Mouse (Mus musculus) midbrain, embryonic 12.5 days (tissue): Measurements from ENCODE around the gene Ccdc162. TPM values are rescaled to one million over a fixed set of nuclear protein-coding genes. Genes with fewer than 3 reads are reported as not detected.
A peak's percentile ranks its signal among the peaks of the same experiment; 100 is the strongest.
"Not testable (repeated sequence)": the region's sequence is repeated elsewhere in the genome, so short reads cannot be mapped to it uniquely, and the experiment has no call there.

Experiments
- ATAC-seq: fragments of 200-750 bp; cut with Nextera tagmentation; 2 replicates; pipeline ENCODE4 v1.8.0; 2017; ENCODE audit warnings: low read depth, moderate TSS enrichment, moderate library complexity; ENCODE audit not compliant: low FRiP score
- H3K27ac ChIP-seq: fragments of 300-500 bp; sonication (generic); replicated peaks from 2 replicates; pipeline ENCODE4 v1.5.1; 2016; ENCODE audit warnings: mild to moderate bottlenecking
- H3K27me3 ChIP-seq: fragments of 300-500 bp; sonication (generic); 2 replicates; pipeline ENCODE4 v1.6.1; 2016; ENCODE audit warnings: mild to moderate bottlenecking
- H3K36me3 ChIP-seq: fragments of 300-500 bp; sonication (generic); 2 replicates; pipeline ENCODE4 v1.6.1; 2016
- H3K4me1 ChIP-seq: fragments of 300-500 bp; sonication (generic); 2 replicates; pipeline ENCODE4 v1.6.1; 2016
- H3K4me2 ChIP-seq: fragments of 300-500 bp; sonication (generic); replicated peaks from 2 replicates; pipeline ENCODE4 v1.6.1; 2016; ENCODE audit warnings: mild to moderate bottlenecking, moderate library complexity
- H3K4me3 ChIP-seq: fragments of 300-500 bp; sonication (generic); 2 replicates; pipeline ENCODE4 v1.5.1; 2016; ENCODE audit warnings: mild to moderate bottlenecking
- H3K9ac ChIP-seq: fragments of 300-500 bp; sonication (generic); replicated peaks from 2 replicates; pipeline ENCODE4 v1.6.1; 2016; ENCODE audit warnings: mild to moderate bottlenecking, moderate library complexity
- H3K9me3 ChIP-seq: fragments of 300-500 bp; sonication (generic); 2 replicates; pipeline ENCODE4 v1.6.1; 2016; ENCODE audit warnings: mild to moderate bottlenecking
- whole genome bisulfite sequencing: fragments of 180-500 bp; shearing (Covaris S2); methylation state at CpG from one replicate; pipeline ENCODE4 v1.1.7; 2016; 5-methylcytosine and 5-hydroxymethylcytosine counted together
- polyA plus RNA-seq: library from polyadenylated mRNA; unstranded; fragments of >200 nt; fragmentation: Nextera tagmentation; extraction: Ambion mirVana; gene quantifications from 2 replicates; pipeline ENCODE4 v1.2.1, GENCODE M21; 2016

Gene Ccdc162
- polyA plus RNA-seq, 1 experiment from 2014 or later = 0.38 TPM

DNA sequence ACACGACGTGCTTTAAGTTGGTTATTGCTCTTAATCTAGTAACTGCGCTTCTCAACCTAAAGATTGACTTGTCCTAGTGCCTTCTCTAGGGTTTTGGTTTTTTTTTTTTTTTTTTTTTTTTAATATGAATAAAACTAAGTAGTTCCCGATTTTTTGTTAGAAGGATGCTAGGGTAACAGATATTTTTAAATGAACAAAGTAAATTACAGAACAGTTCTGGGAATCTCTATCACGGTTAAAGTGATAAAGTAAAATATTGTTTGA lies 196.1 kb downstream of the Ccdc162 start:
- peaks cover 17% of the 10 kb centered on the region; the same call in 1 of the 2 replicates for H3K36me3 ChIP-seq
- H3K4me3 ChIP-seq = peak overlapping the region; percentile 92
- no peaks in the 10 kb centered on the region for H3K9me3 ChIP-seq
- peaks cover 26% of the 10 kb centered on the region for H3K4me1 ChIP-seq
- peak overlapping the region; percentile 82 for H3K4me2 ChIP-seq
- WGBS = 7% methylated on average over 5 of the region's 5 CpGs
- H3K9ac ChIP-seq = peak overlapping the region; percentile 91
- no peak overlapping the region for H3K27ac ChIP-seq
- H3K27me3 ChIP-seq = no peaks in the 10 kb centered on the region
- ATAC-seq = no peak

DNA sequence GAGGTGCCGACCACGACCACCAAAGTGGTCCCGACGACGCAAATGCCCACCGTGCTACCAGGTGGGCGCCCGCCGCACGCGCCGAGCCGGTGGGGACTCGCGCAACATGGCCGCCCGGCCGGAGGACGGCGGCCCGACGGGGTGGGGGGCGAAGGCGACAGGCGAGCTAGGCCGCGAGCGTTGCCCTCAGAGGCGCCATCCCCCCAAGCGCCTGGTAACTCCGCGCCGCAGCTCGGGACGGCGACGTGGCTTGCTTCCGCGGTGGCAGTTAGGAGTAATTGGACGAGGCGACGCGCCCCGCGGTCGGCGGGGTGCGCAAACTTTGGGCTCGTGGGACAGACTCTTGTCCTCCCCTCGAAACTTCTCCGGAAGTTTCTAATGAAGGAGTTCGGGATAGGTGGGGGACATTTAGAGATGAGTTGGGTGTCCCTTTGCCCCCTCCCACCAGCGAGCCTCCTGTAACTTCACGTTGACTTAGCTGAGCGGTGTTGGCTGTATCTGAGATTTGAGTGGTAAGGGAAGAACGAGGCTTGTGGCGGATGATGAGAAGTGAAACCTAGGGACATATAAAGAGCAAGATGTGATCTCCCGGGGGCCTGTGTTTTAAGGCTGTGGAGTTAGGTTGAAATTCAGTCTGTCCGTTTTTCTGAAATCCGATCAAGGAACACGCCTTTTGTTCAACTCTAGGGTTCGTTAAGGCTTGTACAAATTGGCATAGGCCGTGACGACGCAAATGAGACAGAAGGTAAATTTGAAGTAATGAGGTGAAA lies 196.6 kb downstream of the Ccdc162 start:
- under 1% methylated on average over 65 of the region's 65 CpGs for WGBS
- H3K4me2 ChIP-seq = peak overlapping the region; percentile 82

DNA sequence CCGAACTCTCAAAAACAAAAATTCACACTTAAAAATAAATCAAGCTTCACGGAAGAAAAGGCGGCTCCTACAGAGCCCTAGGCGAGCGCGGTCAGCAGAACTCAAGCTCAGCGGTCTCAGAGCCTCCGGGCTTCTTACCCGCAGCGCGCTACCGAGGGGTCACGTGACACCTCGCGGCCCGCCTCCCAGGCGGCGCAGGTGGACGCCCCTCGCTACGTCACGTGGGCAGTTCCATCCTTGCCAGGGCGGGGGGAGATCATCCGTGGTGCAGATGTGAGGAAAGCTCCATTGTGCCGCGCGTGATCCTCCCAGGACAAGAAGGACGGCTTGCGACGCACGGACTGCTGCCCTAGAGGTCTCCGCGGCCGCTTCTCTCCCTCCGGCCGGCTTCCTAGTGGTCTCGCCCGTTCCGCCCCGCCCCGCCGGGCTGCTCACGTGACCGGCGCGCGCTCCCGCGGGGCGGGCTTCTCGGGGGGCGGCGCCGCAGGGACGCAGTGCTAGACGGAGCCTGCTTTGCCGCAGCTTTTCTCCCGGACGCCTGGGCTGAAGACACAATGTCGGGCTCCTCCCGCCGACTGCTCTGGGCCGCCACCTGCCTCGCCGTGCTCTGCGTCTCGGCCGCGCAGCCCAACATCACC lies 197.3 kb downstream of the Ccdc162 start, which contains the start of gene Cd164:
Gene Cd164, plus strand, starts transcription at position 434 of the 638 bp plus-strand sequence.
- Histone ChIP-seq H3K9me3 (no peaks in the 10 kb centered on the region), H3K4me1 (peaks cover 26% of the 10 kb centered on the region), H3K9ac (peak within 1 kb of the TSS; percentile 91), H3K4me2 (peak within 1 kb of the TSS; percentile 82), H3K36me3 (peaks cover 13% of the 10 kb centered on the region; the same call in 1 of the 2 replicates), H3K27me3 (no peaks in the 10 kb centered on the region), H3K4me3 (peak within 1 kb of the TSS; percentile 92), H3K27ac (peak within 1 kb of the TSS; percentile 96)
- peak; percentile 95 for ATAC-seq
- WGBS = under 1% methylated on average over 66 of the region's 69 CpGs

More for the DNA sequence above, 196.6 kb downstream of the Ccdc162 start:
- Histone ChIP-seq H3K9ac (peak overlapping the region; percentile 91), H3K4me3 (peak overlapping the region; percentile 92), H3K4me1 (peaks cover 26% of the 10 kb centered on the region), H3K9me3 (no peaks in the 10 kb centered on the region), H3K27me3 (no peaks in the 10 kb centered on the region), H3K36me3 (peaks cover 14% of the 10 kb centered on the region; the same call in 1 of the 2 replicates), H3K27ac (peak overlapping the region; percentile 96)
- ATAC-seq = peak; percentile 67; the same call in 1 of the 2 replicates

DNA sequence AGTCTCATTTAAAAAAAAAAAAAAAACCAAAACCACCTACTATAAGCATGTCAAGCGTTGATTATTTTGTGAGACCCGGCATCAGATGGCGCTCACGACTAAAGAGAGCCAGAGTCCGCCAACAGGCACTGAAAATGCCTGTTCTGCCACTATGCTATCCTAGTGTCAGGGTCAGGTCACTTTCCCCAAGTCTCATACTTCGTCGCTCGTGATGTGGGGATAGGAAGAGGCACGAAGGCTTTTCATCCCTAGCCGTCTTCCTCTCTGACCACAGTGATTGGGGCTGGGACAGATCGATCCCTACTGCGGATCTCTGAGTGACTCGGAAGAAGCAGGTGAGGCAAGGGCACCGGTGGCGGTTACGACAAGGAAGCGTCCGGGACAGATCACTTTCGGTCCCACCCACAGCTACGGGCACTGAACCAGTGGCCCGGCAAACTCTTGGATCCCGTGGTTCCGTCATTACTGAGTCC lies 197.9 kb downstream of the Ccdc162 start:
- H3K9ac ChIP-seq = peak overlapping the region; percentile 91
- peak overlapping the region; percentile 82 for H3K4me2 ChIP-seq
- H3K4me3 ChIP-seq = peak overlapping the region; percentile 92
- ATAC-seq = peak; percentile 63
- WGBS = 0% methylated on average over 23 of the region's 23 CpGs
- no peaks in the 10 kb centered on the region for H3K9me3 ChIP-seq
- H3K27ac ChIP-seq = peak overlapping the region; percentile 96
- H3K27me3 ChIP-seq = no peaks in the 10 kb centered on the region
- peaks cover 8% of the 10 kb centered on the region; the same call in 1 of the 2 replicates for H3K36me3 ChIP-seq
- H3K4me1 ChIP-seq = peaks cover 24% of the 10 kb centered on the region

DNA sequence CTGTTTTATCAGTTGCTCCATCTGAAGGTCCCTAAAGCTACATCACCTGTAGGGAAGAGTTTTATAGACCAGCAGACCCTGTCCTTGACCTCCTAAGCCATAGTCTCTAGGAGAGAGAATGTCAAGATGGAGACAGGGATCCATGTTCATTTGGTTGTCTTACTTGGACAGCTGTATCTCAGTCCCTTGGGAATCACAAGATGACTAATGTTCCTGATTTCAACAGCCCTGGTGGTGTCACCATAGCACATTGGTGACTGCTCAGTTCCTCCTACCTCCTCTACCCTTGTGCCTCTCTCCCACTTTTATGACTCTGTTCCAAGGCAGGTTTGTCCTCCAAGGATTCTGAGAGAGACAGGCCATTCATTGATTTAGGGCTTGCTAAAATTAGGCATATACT lies 201.5 kb downstream of the Ccdc162 start:
- Histone ChIP-seq H3K4me2 (no peak overlapping the region), H3K27me3 (no peaks in the 10 kb centered on the region)

DNA sequence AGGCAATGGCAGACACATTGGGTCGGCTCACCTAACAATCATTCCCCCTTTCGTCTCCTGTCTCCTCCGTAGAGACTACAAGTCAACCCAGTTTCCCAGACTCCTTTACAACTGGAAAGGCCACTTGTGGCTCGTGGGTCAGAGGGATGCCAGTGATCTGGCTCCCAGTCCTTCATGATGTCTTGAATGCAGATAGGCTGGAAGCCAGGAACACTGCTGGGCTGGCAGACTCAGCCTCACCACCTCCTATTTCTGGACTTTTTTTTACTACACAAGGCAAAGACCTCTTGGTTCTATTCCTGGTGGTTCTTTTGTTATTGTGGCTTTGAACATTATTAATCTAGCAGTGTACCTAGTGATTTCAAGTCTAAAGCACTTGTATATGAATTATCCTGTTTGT lies 202.1 kb downstream of the Ccdc162 start:
- H3K4me1 ChIP-seq = 0 out of 2 replicates have a peak, but pooled peaks cover 5% of the 10 kb centered on the region
- 74% methylated on average over 4 of the region's 4 CpGs for WGBS
- no peak overlapping the region for H3K9ac ChIP-seq
- no peak overlapping the region for H3K4me3 ChIP-seq
- no peaks in the 10 kb centered on the region for H3K36me3 ChIP-seq
- no peak for ATAC-seq
- no peaks in the 10 kb centered on the region for H3K9me3 ChIP-seq
- no peaks in the 10 kb centered on the region for H3K27me3 ChIP-seq
- no peak overlapping the region for H3K27ac ChIP-seq
- H3K4me2 ChIP-seq = no peak overlapping the region

More for the DNA sequence above, 201.5 kb downstream of the Ccdc162 start:
- H3K4me1 ChIP-seq = 0 out of 2 replicates have a peak, but pooled peaks cover 5% of the 10 kb centered on the region
- H3K36me3 ChIP-seq = no peaks in the 10 kb centered on the region
- H3K9ac ChIP-seq = no peak overlapping the region
- H3K9me3 ChIP-seq = no peaks in the 10 kb centered on the region
- no peak overlapping the region for H3K4me3 ChIP-seq
- no peak overlapping the region for H3K27ac ChIP-seq
- no peak for ATAC-seq

DNA sequence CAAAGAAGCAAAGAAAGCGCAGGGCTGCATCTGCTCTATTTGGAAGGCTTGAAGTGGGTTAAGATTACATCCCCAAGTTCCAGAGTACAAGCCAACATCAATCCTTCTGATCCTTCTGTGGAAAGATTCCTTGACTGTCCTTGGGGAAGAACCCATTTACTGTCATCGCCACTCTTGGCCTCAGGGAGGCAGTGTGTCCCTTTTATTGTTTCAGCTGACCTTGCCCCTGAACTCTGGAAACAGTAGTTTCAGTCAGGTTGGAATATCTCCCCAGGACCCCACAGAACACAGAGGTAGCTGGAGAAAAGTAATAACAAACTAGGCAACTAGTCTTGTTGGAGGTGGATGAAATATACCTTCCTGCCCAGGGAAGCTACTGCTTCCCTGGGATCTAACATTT lies 207.3 kb downstream of the Ccdc162 start:
- no peaks in the 10 kb centered on the region; the same call in 1 of the 2 replicates for H3K27me3 ChIP-seq
- WGBS = 35% methylated on average over 2 of the region's 2 CpGs
- H3K27ac ChIP-seq = no peak overlapping the region
- H3K4me2 ChIP-seq = no peak overlapping the region
- ATAC-seq = no peak
- no peaks in the 10 kb centered on the region for H3K4me1 ChIP-seq
- no peaks in the 10 kb centered on the region for H3K36me3 ChIP-seq
- no peak overlapping the region for H3K9ac ChIP-seq
- no peaks in the 10 kb centered on the region for H3K9me3 ChIP-seq
- H3K4me3 ChIP-seq = no peak overlapping the region

DNA sequence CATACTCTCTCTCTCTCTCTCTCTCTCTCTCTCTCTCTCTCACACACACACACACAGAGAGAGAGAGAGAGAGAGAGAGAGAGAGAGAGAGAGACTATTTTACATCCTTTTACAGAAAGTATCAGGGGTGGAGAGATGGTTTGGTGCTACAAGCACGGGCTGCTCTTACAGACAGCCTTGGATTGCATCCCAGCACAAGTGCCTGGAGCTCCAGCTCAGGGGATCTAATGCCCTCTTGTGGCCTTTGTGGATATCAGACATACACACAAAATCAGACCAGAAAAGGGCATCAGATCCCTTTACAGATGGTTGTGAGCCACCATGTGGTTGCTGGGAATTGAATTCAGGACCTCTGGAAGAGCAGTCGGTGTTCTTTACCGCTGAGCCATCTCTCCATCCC lies 211.0 kb downstream of the Ccdc162 start:
- H3K4me3 ChIP-seq, H3K4me2 ChIP-seq, H3K27me3 ChIP-seq, H3K36me3 ChIP-seq, ATAC-seq, H3K27ac ChIP-seq, H3K9me3 ChIP-seq, H3K4me1 ChIP-seq, H3K9ac ChIP-seq: not testable (repeated sequence)
- 3% methylated on average over 3 of the region's 3 CpGs for WGBS

DNA sequence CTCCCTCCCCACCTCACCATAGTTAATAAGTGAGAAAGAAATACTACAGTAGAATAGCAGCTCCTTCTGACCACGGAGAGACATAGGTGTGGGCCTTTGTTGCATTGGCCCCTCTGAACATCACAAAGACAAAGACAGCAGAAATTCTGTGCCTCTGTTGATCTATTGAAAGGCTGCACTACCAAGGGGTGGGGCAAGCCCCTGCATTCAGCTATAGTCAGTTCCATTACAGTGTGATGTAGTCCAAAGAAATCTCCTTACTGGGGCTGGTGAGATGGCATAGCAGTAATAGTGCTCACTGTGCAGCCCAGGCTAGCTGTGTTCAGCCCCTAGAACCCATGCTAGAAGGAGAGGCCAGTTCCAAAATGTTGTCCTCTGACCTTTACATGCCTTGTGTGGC lies 211.4 kb downstream of the Ccdc162 start:
- Histone ChIP-seq H3K9me3 (no peaks in the 10 kb centered on the region), H3K27me3 (no peaks in the 10 kb centered on the region; the same call in 1 of the 2 replicates), H3K27ac (no peak overlapping the region), H3K36me3 (no peaks in the 10 kb centered on the region), H3K4me1 (no peaks in the 10 kb centered on the region), H3K9ac (no peak overlapping the region), H3K4me2 (no peak overlapping the region), H3K4me3 (no peak overlapping the region)
- WGBS = 100% methylated on average over 1 of the region's 1 CpGs
- 0 out of 2 replicates have a peak, but pooled peaks have one; percentile 47 for ATAC-seq

DNA sequence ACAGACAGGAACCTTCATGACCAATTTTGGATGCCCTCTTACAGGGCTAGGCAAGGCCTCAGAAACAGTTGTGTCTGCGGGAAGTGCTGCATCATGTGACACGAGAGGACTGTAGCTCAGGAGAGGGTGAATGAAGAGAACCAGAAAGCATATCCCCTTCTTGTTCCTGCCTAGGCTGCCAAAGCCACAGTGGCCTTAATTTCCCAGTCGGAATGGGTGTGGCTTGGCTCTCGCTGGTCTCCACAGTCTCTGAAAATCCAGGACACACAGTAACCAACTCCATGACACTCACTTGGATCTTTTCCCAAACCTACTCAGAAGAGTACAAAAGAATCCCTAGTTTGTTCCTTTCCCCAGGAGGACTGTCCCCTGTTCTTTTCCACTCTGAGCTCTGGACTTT lies 215.5 kb downstream of the Ccdc162 start:
- WGBS = 73% methylated on average over 4 of the region's 4 CpGs
- no peaks in the 10 kb centered on the region for H3K27me3 ChIP-seq
- ATAC-seq = no peak
- no peak overlapping the region for H3K4me2 ChIP-seq
- H3K4me3 ChIP-seq = no peak overlapping the region
- H3K9me3 ChIP-seq = no peaks in the 10 kb centered on the region
- H3K9ac ChIP-seq = no peak overlapping the region
- H3K27ac ChIP-seq = no peak overlapping the region
- H3K4me1 ChIP-seq = no peaks in the 10 kb centered on the region
- H3K36me3 ChIP-seq = no peaks in the 10 kb centered on the region

DNA sequence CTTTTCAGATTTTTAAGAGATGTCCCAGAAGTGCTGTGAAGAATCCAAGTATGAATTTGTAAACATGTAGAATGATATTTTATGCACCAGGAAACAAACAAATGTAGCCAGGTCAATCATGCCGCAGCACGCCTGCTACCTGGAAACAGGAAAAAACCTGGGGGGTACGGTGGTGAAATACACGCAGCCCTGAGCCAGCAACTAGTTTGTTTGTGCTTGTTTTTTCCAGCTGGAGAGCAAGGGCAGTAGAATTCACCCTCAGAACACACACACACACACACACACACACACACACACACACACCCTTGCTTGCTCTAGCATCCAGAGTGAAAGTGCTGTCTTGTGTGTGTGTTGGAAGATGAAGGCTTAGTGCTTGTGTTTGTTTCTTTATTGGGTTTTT lies 225.3 kb downstream of the Ccdc162 start:
- Histone ChIP-seq H3K9me3 (no peaks in the 10 kb centered on the region), H3K27me3 (peaks cover 3% of the 10 kb centered on the region; the same call in 1 of the 2 replicates), H3K4me2 (0 out of 2 replicates have a peak overlapping the region, but pooled peaks have one; percentile 96), H3K36me3 (peaks cover 19% of the 10 kb centered on the region), H3K4me3 (no peak overlapping the region), H3K9ac (no peak overlapping the region), H3K27ac (no peak overlapping the region), H3K4me1 (peaks cover 35% of the 10 kb centered on the region)
- WGBS = 65% methylated on average over 4 of the region's 4 CpGs
- no peak for ATAC-seq

DNA sequence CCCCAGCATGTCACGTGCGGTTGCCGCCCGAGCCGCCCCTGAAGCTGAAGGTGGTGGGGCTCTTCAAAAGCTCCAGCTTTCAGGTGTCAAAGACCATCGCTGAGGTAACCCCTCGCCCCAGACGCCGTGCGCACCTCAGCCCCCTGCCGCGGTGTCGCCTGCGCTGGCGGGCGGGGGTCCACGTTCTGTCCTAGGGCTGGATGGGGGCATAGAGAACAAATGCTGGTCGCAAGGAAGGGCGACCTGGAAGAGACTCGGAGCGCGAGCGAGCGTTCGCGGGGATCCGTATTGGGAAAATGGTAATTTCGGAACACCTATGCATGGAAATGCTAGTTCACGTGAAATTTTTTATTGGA lies 225.9 kb downstream of the Ccdc162 start:
- Histone ChIP-seq H3K4me1 (peaks cover 35% of the 10 kb centered on the region), H3K27me3 (peaks cover 3% of the 10 kb centered on the region; the same call in 1 of the 2 replicates), H3K27ac (no peak overlapping the region), H3K4me3 (peak overlapping the region; percentile 60), H3K9ac (peak overlapping the region; percentile 68), H3K9me3 (no peaks in the 10 kb centered on the region), H3K36me3 (peaks cover 26% of the 10 kb centered on the region), H3K4me2 (peak overlapping the region; percentile 96)
- 1% methylated on average over 29 of the region's 29 CpGs for WGBS
- no peak; the same call in 1 of the 2 replicates for ATAC-seq
